Mouse (Mus musculus) kidney, adult 10 weeks (tissue): ENCODE measurements around the gene Exosc6. TPM values are rescaled to one million over a fixed set of nuclear protein-coding genes. Genes with fewer than 3 reads are reported as not detected.

Experiments
- polyA plus RNA-seq: library from polyadenylated mRNA; stranded (reverse); fragments of 350-450 nt; fragmentation: Illumina TruSeq; extraction: RNeasy Lipid Tissue Mini Kit (QIAGEN cat#74804); gene quantifications from one replicate; pipeline ENCODE4 v1.2.3, GENCODE M21; 2014; ENCODE audit warnings: low read depth, low replicate concordance

Exosc6 gene
- 7.1 TPM for polyA plus RNA-seq

GRCm38 (mm10) chr8:111056158-111056663, at the start of gene Exosc6:
TSS of gene Exosc6 (plus strand) at chr8:111056339.

GRCm38 (mm10) chr8:111031572-111031971, 24.6 kb upstream of the Exosc6 start, which contains the start of gene Ddx19b:
TSS of gene Ddx19b (minus strand) at chr8:111031751.

GRCm38 (mm10) chr8:111032916-111033315, 23.2 kb upstream of the Exosc6 start, which contains the start of gene Aars:
TSS of gene Aars (plus strand) at chr8:111033144.

GRCm38 (mm10) chr8:111092326-111092725, 36.2 kb downstream of the Exosc6 start, which contains the start of gene Clec18a:
TSS of gene Clec18a (minus strand) at chr8:111092426.

GRCm38 (mm10) chr8:111093865-111094718, 38.0 kb downstream of the Exosc6 start, which contains the start of gene Pdpr:
TSS of gene Pdpr (plus strand) at chr8:111094630.

Other genes with a start within 250 kb of the Exosc6 start
- 13.7 TPM for gene Cog4, start 209.7 kb upstream of the Exosc6 start, polyA plus RNA-seq
- 21.7 TPM for gene Sf3b3, start 209.6 kb upstream of the Exosc6 start, polyA plus RNA-seq
- 1.4 TPM for gene Fuk, start 153.9 kb upstream of the Exosc6 start, polyA plus RNA-seq
- 6.1 TPM for gene St3gal2, start 136.4 kb upstream of the Exosc6 start, polyA plus RNA-seq
- gene Ddx19a, start 58.5 kb upstream of the Exosc6 start, polyA plus RNA-seq: 16.3 TPM
- gene Ddx19b, start 24.6 kb upstream of the Exosc6 start, polyA plus RNA-seq: 8.4 TPM
- gene Aars, start 23.2 kb upstream of the Exosc6 start, polyA plus RNA-seq: 14.1 TPM
- not detected for gene Clec18a, start 36.1 kb downstream of the Exosc6 start, polyA plus RNA-seq
- gene Pdpr, start 38.3 kb downstream of the Exosc6 start, polyA plus RNA-seq: 41.5 TPM
- gene Glg1, start 202.9 kb downstream of the Exosc6 start, polyA plus RNA-seq: 64.6 TPM
- gene Rfwd3, start 243.9 kb downstream of the Exosc6 start, polyA plus RNA-seq: 39.8 TPM